Mouse (Mus musculus): ENCODE measurements around the gene Ptprg.

GRCm38 (mm10) chr14:11718201-11718600 lies 164.9 kb downstream of the Ptprg start:
- TF ChIP-seq CTCF (IDR thresholded peaks at IDR 0.05; ENCODE audit: borderline replicate concordance, extremely low read depth, insufficient read depth, insufficient read length): no peak
- no peak for TF ChIP-seq POLR2A (IDR thresholded peaks at IDR 0.05; ENCODE audit: borderline replicate concordance, extremely low read depth, insufficient read depth, insufficient read length, poor library complexity, severe bottlenecking)
